Mouse (Mus musculus) WW6 (cell line): ENCODE measurements around the gene Kcnj12.

Source experiments
- DNase-seq: peaks from one replicate; pipeline ENCODE4 v3.0.0-alpha.2; 2013; ENCODE audit warnings: low read depth, low spot score

Gene Kcnj12

GRCm38 (mm10) chr11:61059691-61060457 lies 37.5 kb downstream of the Kcnj12 start:
- DNase-seq: no peak

GRCm38 (mm10) chr11:61060634-61061033 lies 38.3 kb downstream of the Kcnj12 start:
- no peak for DNase-seq

DNA sequence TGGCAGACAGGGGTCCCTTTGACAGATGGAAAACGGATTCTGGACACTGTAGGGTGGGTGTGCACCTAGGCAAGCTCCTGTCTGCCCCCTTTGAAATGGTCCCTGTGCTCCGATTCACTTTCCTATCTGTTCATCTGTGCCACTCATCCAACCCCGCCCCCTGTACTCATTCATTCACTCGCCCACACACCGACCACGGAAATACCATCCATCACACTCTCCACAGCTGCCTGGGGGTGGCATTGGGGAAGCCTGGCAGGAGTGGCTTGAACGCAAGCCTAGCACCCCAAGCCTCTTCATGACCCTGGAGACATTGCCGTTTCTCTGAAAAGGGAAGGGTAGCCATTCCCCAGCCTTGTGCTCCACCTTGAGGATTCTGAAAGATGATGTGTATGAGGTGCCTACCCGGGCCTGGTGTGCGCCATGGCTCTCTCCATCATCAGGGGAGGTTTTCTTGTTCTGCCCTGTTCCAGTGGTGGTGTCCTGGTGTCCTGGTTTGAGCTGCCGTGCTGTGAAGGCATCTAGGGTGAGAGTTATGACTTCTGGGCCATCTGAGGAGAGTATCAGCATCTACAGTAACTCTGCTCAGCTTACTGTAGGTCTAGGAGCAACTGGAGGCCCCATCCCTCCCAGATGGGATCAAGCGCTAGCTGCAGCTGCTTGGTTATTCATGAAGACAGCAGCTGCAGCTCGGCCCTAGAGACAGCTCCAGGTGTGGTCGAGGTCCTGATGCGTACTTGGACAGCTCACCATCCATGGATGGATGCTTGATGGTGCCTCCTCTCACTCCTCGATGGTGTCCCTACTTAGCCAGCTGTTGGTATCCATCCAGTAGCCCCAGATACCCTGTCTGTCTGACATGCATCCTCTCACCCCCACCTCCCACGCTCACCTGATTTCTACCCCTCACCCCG lies 40.4 kb downstream of the Kcnj12 start:
- DNase-seq: no peak

DNA sequence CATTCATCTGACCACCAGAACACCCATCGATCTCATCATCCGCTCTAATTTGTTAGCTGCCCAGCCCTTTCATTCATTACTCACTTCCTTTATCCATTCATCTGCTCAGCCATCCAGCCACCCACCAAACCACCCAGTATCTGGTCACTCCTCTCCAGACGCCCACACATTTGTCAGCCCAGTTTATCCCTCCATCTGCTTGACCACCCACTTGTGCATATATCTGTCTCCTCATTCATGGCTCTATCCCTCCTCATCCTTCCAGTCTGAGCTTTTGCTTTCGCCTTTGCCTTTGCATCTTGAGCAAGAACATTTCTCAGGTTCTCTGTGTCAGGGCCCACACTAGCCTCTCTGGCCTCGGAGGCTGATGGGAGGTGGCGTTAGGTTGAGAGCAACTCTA lies 41.1 kb downstream of the Kcnj12 start:
- DNase-seq: no peak

DNA sequence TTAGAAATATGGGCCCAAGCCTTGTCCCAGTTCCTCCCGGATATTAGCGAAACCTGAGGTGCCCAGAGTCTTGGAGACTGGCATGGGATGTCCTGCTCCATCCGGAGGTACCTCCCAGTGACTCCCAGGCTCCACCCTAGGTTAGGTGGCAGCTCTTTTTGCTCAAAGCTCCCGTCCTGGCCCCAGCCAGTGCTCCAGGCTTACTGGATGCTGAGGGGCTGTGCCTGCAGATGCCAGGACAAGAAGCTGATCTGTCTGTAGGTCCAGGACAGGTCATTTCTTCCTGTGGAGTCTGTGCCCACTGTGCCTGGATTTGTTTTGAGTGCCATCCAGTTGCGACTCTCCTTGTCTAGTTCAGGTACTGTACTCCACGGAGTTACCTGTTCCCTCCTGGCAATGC lies 43.3 kb downstream of the Kcnj12 start:
- no peak for DNase-seq

GRCm38 (mm10) chr11:61067133-61067835 lies 44.9 kb downstream of the Kcnj12 start:
- no peak for DNase-seq

GRCm38 (mm10) chr11:61068866-61069265 lies 46.5 kb downstream of the Kcnj12 start:
- no peak for DNase-seq

GRCm38 (mm10) chr11:61069645-61070044 lies 47.3 kb downstream of the Kcnj12 start:
- no peak for DNase-seq

GRCm38 (mm10) chr11:61074646-61075317 lies 52.4 kb downstream of the Kcnj12 start:
- no peak for DNase-seq

- DNase-seq: no peak
These were observed 53.3 kb downstream of the Kcnj12 start for GRCm38 (mm10) chr11:61075361-61076326.

DNA sequence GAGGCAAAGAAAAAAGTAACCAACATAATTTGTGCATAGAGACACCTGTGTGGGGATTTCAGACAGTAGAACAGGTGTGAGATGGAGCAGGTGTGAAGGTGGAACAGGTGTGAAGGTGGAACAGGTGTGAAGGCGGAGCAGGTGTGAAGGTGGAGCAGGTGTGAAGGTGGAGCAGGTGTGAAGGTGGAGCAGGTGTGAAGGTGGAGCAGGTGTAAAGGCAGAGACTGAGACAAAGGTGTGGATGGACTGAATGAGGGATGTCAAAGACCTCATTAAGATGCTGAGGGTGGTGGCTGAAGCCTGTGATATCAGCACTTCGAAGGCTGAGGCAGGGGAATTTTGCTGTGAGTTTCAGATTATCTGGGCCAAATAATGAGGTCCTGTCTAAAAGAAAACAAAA lies 59.3 kb downstream of the Kcnj12 start:
- DNase-seq: no peak

- no peak for DNase-seq
These were observed 67.8 kb downstream of the Kcnj12 start for GRCm38 (mm10) chr11:61090195-61090594.

DNA sequence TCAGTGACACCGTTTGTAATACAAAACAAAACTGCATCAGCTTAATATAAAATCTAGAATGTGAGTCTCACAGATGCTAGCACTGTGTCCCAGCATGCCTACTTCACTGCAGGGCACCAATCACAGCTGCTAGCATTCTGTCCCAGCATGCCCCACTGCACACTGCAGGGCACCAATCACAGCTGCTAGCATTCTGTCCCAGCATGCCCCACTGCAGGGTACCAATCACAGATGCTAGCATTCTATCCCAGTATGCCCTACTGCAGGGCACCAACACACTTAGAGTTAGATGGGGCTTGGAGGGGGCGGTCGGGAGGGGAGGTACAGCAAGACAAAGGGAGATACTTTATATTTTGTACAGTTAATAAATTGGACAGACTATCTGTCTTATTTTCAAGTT lies 68.8 kb downstream of the Kcnj12 start:
- DNase-seq: no peak

GRCm38 (mm10) chr11:61091642-61092262 lies 69.4 kb downstream of the Kcnj12 start:
- DNase-seq: no peak

DNA sequence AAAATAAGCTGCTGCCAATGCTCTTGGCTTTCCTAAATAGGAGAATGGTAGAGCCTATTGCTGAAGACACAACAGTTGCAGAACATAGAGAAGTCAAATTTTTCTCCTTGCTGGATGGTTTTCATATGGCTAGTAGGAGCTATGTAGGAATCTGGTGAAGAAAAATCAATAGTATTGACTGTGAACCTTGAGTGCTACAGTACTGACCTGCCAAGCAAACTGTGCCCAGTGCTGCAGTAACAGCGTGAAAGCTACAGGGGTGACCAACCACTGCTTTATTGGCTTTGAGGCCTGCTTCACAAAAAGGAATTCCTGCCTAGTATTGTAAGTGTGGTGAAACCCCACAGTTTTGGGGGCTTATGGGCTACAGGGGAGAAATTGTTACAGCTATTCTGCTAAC lies 75.7 kb downstream of the Kcnj12 start:
- no peak for DNase-seq

GRCm38 (mm10) chr11:61102397-61103339 lies 80.3 kb downstream of the Kcnj12 start:
- DNase-seq: no peak

DNA sequence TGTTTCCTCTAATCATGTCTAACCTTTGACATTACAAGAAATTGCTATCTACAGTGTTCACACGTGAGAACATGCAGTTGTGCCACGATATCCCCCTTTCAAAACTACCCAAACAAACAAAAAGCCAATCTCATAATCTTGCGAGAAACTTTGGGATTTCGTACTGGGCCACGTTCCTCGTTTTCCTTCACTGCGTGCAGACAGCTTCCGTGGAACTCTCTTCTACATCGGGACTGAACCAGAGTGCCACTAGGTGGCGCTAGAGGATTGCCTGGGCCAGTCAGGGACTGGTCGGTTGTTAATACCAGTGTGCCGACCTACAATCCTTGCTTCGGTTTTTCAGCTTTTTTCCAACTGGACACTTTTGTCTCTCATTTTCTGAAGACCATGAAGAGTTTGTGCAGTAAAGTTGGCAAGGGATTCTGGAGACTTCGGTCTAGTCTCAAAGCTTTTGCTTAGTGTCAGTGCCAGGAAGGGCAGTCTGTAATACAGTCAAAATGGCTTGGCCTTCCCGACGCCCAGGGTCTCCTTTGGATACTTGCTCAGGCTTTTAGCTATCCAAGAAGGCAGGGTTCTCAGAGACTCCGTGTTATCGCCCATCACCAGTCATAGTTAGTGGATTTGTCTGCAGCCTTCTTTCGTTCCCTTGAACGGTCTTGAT lies 82.0 kb downstream of the Kcnj12 start:
- DNase-seq: peak; percentile 94

DNA sequence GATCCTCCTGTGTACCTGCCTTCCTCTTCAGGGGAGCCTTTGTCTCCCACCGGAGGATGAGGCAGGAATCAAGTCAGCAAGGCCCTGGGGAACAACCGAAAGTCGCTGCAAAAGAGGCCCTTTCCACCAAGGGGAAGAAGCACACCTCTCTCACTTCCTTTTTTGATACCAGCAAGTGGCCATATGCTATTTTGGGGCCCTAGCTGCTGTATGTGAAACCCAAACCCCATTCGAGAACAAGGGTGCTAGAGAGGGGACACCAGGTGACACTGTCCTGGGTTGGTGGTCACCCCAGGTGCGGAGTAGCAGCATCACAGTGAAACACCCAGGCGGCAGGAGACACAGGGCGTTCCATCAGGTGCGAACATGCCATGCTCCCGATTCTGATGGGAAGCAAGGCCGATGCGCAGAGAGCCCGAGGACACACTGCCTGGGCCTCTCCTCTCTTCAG lies 86.6 kb downstream of the Kcnj12 start:
- no peak for DNase-seq
